Mouse (Mus musculus) small intestine, adult 10 weeks (tissue): Measurements from ENCODE around the gene Olfr483. TPM values are rescaled to one million over a fixed set of nuclear protein-coding genes. Genes with fewer than 3 reads are reported as not detected.

Source experiments
- polyA plus RNA-seq: library from polyadenylated mRNA; stranded (reverse); fragments of 350-450 nt; fragmentation: Illumina TruSeq; extraction: RNeasy Lipid Tissue Mini Kit (QIAGEN cat#74804); gene quantifications from one replicate; pipeline ENCODE4 v1.2.3, GENCODE M21; 2014; ENCODE audit warnings: low replicate concordance

Olfr483 gene
- not detected for polyA plus RNA-seq

DNA sequence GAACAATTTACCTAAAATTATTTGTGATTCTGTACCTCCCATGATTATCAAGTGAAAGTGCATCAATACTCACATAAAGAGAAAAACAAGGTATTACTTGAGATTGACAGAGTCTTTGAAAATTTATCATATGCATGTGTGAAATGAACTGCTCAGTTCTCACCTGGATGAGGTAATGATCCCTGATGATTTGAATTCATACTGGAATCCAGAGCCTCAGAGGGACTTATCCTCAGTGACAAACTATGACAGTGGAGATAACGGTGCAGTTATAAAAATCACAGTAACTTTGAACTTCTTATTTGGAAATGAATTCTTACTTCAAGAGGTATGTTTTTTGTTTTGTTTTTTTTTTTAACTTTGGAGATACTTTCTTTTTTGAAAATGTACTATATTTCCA is at the start of gene Olfr483:
Gene Olfr483, plus strand, starts transcription at position 301 of the 400 bp plus-strand sequence.

DNA sequence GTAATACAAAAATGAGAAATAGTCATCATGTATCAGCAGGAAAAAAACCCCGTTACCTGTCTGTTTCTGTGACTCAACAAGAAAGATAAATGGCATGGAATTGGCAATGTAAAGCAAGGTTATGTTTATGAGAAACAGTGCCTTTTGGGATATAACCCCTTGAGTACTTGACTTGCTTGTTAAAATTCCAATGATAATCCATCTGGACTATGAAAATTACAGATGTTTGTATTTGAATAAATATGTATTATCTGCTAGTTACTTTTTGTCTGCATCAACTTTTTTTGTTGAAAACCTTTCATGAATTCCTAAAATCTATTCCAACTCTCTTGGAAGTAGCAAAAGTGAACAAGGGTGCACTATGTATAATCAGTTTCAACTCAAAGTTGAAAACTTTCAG is 33.4 kb upstream of the Olfr483 start, which contains the start of gene Olfr480:
Gene Olfr480, minus strand, starts transcription at position 101 of the 400 bp plus-strand sequence.

GRCm38 (mm10) chr7:108079555-108079954 is 21.1 kb upstream of the Olfr483 start, which contains the start of gene Olfr481:
TSS of gene Olfr481 (plus strand) at chr7:108079855.

DNA sequence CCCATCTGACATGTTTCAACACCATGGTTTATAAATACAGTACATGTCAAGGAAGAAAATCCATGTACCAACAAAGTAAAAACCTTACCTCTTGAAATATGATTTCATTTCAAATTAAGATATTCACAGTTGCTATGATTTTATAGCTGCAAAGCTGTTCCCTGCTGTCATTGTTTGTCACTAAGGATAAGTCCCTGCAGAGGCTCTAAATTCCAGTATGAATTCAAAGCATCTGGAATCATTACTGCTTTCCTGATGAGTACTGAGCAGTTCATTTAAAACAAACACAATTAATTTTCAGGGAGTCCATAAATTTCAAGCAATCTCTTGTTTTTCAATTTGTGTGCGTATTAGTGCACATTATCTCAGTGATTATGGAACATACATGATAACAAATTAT is 3.2 kb upstream of the Olfr483 start, which contains the start of gene Olfr482:
Gene Olfr482, minus strand, starts transcription at position 101 of the 400 bp plus-strand sequence.

DNA sequence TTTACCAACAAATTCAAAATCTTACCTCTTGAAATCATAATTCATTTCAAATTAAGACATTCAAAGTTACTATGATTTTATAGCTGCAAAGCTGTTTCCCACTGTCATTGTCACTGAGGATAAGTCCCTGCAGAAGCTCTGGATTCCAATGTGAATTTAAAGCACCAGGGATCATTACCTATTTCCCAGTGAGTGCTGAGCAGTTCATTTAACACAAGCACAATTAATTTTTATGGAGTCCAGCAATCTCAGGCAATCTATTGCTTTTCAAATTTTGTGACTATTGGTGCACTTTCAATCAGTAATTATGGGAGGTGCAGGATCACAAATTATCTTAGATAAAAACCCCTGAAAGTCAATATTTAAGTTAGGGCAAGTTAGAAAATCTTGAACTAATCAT is 26.7 kb downstream of the Olfr483 start, which contains the start of gene Olfr484:
Gene Olfr484, minus strand, starts transcription at position 101 of the 400 bp plus-strand sequence.

Other genes starting within 250 kb of the Olfr483 start
- gene Olfr472, start 202.9 kb upstream of the Olfr483 start, polyA plus RNA-seq: not detected
- gene Olfr473, start 170.4 kb upstream of the Olfr483 start, polyA plus RNA-seq: not detected
- gene Olfr474, start 146.2 kb upstream of the Olfr483 start, polyA plus RNA-seq: not detected
- not detected for gene Olfr476, start 136.0 kb upstream of the Olfr483 start, polyA plus RNA-seq
- not detected for gene Olfr477, start 114.2 kb upstream of the Olfr483 start, polyA plus RNA-seq
- gene Olfr478, start 66.9 kb upstream of the Olfr483 start, polyA plus RNA-seq: not detected
- gene Olfr479, start 50.2 kb upstream of the Olfr483 start, polyA plus RNA-seq: not detected
- gene Olfr480, start 33.5 kb upstream of the Olfr483 start, polyA plus RNA-seq: not detected
- gene Olfr481, start 21.0 kb upstream of the Olfr483 start, polyA plus RNA-seq: not detected
- not detected for gene Olfr482, start 3.3 kb upstream of the Olfr483 start, polyA plus RNA-seq
- gene Olfr484, start 26.6 kb downstream of the Olfr483 start, polyA plus RNA-seq: not detected
- not detected for gene Olfr485, start 59.0 kb downstream of the Olfr483 start, polyA plus RNA-seq
- not detected for gene Olfr486, start 71.9 kb downstream of the Olfr483 start, polyA plus RNA-seq
- not detected for gene Olfr487, start 113.8 kb downstream of the Olfr483 start, polyA plus RNA-seq
- not detected for gene Olfr488, start 157.5 kb downstream of the Olfr483 start, polyA plus RNA-seq
- not detected for gene Olfr490, start 188.1 kb downstream of the Olfr483 start, polyA plus RNA-seq
- gene Olfr491, start 212.6 kb downstream of the Olfr483 start, polyA plus RNA-seq: not detected
- not detected for gene Olfr492, start 222.8 kb downstream of the Olfr483 start, polyA plus RNA-seq
- gene Olfr493, start 246.1 kb downstream of the Olfr483 start, polyA plus RNA-seq: not detected